ENCODE assay signal across 18 mouse cellular contexts in genomic region chr13:16645311-16645710, GRCm38 (mm10).
DNase-seq lines count a peak whose midpoint lies in the region; TF ChIP-seq lines count a peak whose summit lies in the region.
"Had no signal": no experiment of that assay in that cellular context is flagged by ENCODE, and none has a peak within 500 bp of the region (broad histone marks: within the 10 kb centered on the region; RNA-seq: fewer than 3 reads in every experiment).

No protein-coding gene starts in this region.

- TF ChIP-seq POLR2A in brain, embryonic 14.5 days (IDR thresholded peaks at IDR 0.05; ENCODE audit: borderline replicate concordance, extremely low read depth, insufficient read depth, insufficient read length, poor library complexity, severe bottlenecking): no peak

- DNase-seq in cerebellum, postnatal 14 days: peak; percentile 44 to 47
- no peak for DNase-seq in cerebellum, adult 9-10 months
- peak; percentile 67 for DNase-seq in layer of hippocampus, adult 11-12 months (ENCODE audit: low spot score)
- no peak for DNase-seq in layer of hippocampus, adult 9-10 months (ENCODE audit: low spot score)
- DNase-seq in brain, embryonic 14.5 days (ENCODE audit: low read depth): peak; percentile 82
- peak; percentile 75 for DNase-seq in layer of hippocampus, adult 9-11 months
- no peak for DNase-seq in heart, adult 8-10 months (ENCODE audit: low spot score)
- DNase-seq in testis, postnatal 14 days (ENCODE audit: low spot score): no peak
- DNase-seq: adrenal gland, postnatal 25 days; cerebellum, adult 11 months; cerebellum, postnatal 25 days; embryo, embryonic 11 days; gastrocnemius, postnatal 10 days; kidney, postnatal 25 days; liver, postnatal 0 days; lung, postnatal 10 days; spleen, adult 18-20 months; thymus, postnatal 36 days had no signal

- TF ChIP-seq CTCF in brain, embryonic 14.5 days (IDR thresholded peaks at IDR 0.05; ENCODE audit: borderline replicate concordance, extremely low read depth, insufficient read depth, insufficient read length): no peak

Comparison
In these comparisons a context has a peak if more than half of its experiments do, and no peak if none do; other contexts are left out.
1. DNase-seq: peak in cerebellum, postnatal 14 days (2 of 2), layer of hippocampus, adult 11-12 months (single experiment), brain, embryonic 14.5 days (single experiment) and layer of hippocampus, adult 9-11 months (single experiment); none in cerebellum, adult 9-10 months (single experiment), layer of hippocampus, adult 9-10 months (single experiment), heart, adult 8-10 months (single experiment) and testis, postnatal 14 days (single experiment).